Mouse (Mus musculus): ENCODE data around the gene Mark3. TPM values are rescaled to one million over a fixed set of nuclear protein-coding genes. Genes with fewer than 3 reads are reported as not detected.
A peak's percentile ranks its signal among the peaks of the same experiment; 100 is the strongest.

Mark3 gene
- polyA plus RNA-seq, 1 experiment from 2014 or later, result 47.0 TPM

DNA sequence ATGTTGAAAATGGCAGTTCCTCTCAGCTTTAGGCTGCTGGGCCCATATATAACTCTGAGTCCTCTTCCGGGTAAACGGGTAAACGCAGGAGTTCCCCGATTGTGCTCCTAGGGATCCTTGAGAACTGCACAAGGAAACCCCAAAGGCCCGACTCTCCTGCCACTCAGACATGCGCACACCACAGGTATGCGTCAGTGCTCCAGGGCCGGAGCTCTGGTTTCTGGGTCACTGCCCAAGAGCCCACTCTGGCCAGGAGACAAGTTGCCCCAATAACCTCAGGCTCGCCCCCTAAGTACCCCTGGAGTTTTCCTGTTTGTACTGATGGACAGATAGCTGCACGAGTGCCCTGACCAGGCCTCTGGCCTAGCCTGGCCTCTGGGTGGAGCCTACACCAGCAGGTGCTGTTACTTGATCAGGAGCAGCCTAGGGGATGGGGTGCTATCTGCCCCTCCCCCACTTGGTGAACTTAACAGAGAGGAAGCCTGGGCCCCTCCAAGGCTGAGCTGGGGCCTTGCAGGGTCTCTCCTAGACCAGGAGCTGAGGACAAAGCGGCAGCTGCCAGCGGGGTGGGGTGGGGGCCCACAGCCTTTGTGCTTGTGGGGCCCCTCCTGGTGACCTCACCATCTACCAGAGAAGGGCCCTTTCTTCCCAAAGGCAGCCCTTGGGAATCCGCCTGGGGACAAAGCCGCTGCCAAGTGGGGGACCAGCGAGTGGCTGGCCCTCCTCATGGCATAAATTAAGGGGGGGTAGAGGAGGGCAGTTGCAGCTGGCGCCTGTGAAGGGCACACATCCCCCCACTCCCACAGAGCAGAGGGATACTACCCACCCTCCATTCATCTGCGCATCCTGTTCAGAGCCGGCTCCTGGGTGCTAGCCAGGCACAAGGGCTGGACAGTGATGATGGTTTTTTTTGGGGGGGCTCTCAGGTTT lies 119.3 kb downstream of the Mark3 start:
- Histone ChIP-seq H3K9ac (replicated peaks) (no peak overlapping the region), H3K4me1 (peaks cover 60% of the 10 kb centered on the region), H3K4me2 (peak overlapping the region; percentile 38), H3K9me3 (replicated peaks) (no peaks in the 10 kb centered on the region), H3K36me3 (no peaks in the 10 kb centered on the region), H3K4me3 (replicated peaks) (no peak overlapping the region), H3K27ac (replicated peaks) (peak overlapping the region; percentile 90), H3K27me3 (replicated peaks) (no peaks in the 10 kb centered on the region)
- 8% methylated on average over 18 of the region's 18 CpGs for WGBS
- peak; percentile 74 for ATAC-seq (ENCODE audit: low FRiP score)

DNA sequence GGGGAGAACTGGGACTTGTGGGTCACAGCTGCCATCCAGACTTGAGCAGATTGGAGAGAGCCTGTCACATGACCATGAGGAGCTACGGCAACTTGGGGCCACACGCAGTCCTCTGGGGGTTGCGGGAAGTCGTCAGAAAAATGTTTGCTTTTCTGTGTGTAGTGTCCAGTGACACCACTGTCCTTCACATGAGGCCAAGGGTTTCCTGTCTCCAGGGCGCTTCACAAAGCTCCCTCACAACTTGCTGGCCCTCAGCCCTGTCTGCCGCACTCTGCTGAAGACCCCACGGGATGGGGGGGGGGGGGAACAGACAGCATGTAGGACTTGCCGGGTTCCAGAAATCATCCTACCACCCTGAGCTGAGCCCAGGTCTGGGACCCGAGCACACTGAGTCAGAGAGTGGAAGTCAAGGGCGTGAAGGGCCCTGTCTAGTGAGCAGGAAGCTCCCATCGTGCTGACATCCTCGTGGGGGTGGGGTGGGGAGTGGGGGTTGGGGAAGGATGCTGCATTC lies 120.0 kb downstream of the Mark3 start:
- no peak overlapping the region for H3K4me3 ChIP-seq (replicated peaks)
- no peaks in the 10 kb centered on the region for H3K9me3 ChIP-seq (replicated peaks)
- H3K4me2 ChIP-seq, result peak overlapping the region; percentile 38
- H3K27ac ChIP-seq (replicated peaks), result peak overlapping the region; percentile 90
- H3K27me3 ChIP-seq (replicated peaks), result no peaks in the 10 kb centered on the region
- no peak overlapping the region; the same call in 1 of the 2 replicates for H3K9ac ChIP-seq (replicated peaks)
- 3% methylated on average over 12 of the region's 12 CpGs for WGBS
- H3K4me1 ChIP-seq, result peaks cover 60% of the 10 kb centered on the region
- ATAC-seq (ENCODE audit: low FRiP score), result peak; percentile 69
- H3K36me3 ChIP-seq, result no peaks in the 10 kb centered on the region

DNA sequence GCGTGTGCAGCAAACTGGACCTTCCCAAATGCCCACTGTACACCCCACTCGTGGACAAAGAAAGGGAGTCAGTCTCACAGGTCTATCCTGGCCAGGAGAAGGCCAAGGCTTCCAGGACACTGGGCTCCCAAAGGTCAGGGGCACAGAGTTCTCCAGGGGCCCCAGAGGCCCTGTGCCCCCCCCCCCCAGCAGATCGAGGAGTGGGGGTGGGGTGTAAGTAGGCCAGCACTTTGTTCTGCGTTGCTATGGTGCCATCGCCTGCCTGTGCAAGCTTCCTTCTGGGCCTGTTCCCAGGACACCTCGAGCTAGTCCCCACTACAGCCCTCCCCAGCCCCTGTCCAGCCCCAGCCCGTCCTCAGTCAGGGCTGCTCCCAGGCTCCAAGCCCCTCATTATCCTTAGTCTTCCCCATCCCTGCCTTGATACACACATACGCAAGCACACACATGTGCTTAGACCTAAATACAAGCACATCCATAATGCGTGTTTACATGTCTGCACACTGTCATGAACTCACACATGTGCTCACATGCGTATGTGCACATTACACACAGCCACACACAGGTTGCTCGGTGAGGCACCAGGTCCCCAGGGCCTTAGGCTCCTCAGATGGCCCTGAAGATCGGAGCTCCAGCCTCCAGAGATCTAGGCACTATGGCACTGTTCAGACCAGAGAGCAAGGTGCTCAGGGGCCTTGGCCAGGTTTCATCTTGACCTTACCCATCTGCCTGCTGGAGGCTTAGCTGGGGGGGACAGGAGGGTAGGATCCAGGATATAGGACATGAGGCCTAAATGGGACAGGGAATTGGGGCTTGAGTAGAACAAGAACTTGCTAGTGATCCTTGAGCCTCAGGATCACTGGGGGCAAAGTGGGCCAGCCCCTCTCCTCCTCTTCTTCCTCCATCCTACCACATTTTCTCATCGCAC lies 120.8 kb downstream of the Mark3 start:
- Histone ChIP-seq H3K27ac (replicated peaks) (peak overlapping the region; percentile 90), H3K4me3 (replicated peaks) (no peak overlapping the region), H3K4me2 (peak overlapping the region; percentile 38), H3K9me3 (replicated peaks) (no peaks in the 10 kb centered on the region), H3K4me1 (peaks cover 60% of the 10 kb centered on the region), H3K9ac (replicated peaks) (no peak overlapping the region), H3K36me3 (no peaks in the 10 kb centered on the region), H3K27me3 (replicated peaks) (no peaks in the 10 kb centered on the region)
- ATAC-seq (ENCODE audit: low FRiP score), result peak; percentile 63; the same call in 1 of the 2 replicates
- 28% methylated on average over 13 of the region's 13 CpGs for WGBS

DNA sequence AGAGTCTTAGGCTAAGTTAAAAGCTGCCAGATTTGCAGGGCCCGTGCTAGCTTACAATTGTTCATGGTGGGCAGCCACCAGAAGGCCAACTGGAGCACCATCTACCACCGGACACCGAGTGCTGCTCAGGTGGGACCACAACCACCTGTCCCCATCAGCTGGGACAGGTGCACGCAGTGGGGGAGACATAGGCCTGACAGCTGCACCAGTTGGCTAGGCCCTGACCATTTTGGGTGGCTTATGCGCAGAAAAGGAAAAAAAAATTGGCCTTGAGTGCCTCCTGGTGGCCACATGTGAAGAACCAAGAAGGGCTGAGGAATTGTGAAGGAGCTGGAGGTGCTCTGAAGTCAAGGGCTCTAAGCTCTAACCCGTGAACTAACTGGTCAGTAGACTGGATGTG lies 121.9 kb downstream of the Mark3 start:
- Histone ChIP-seq H3K4me2 (no peak overlapping the region), H3K27me3 (replicated peaks) (no peaks in the 10 kb centered on the region), H3K36me3 (no peaks in the 10 kb centered on the region), H3K4me3 (replicated peaks) (no peak overlapping the region), H3K27ac (replicated peaks) (peak overlapping the region; percentile 90), H3K9me3 (replicated peaks) (no peaks in the 10 kb centered on the region), H3K4me1 (peaks cover 53% of the 10 kb centered on the region), H3K9ac (replicated peaks) (no peak overlapping the region)
- WGBS, result 22% methylated on average over 6 of the region's 6 CpGs
- no peak for ATAC-seq (ENCODE audit: low FRiP score)

DNA sequence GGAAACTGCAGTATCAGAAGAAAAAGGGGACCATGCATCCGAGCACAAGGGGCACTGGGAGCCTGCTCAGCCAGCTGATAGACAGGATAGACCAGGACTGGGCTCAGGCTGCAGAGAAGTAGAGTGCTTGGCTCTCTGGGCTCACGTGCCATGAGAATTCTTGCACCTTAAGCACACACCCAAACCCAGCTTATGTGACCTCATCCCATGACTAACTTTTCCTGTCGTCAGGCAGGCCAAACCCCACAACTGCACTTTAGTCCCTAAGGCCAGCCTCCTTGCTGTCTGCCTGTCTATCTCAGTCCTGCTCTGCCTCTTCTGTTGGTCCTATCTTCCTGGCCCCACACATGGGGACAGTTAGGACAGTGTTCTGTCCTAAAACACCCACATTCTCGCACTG lies 123.4 kb downstream of the Mark3 start:
- H3K27ac ChIP-seq (replicated peaks), result no peak overlapping the region
- peaks cover 38% of the 10 kb centered on the region for H3K4me1 ChIP-seq
- H3K4me2 ChIP-seq, result no peak overlapping the region
- no peak for ATAC-seq (ENCODE audit: low FRiP score)
- no peak overlapping the region for H3K4me3 ChIP-seq (replicated peaks)
- no peaks in the 10 kb centered on the region for H3K9me3 ChIP-seq (replicated peaks)
- no peaks in the 10 kb centered on the region for H3K36me3 ChIP-seq
- H3K9ac ChIP-seq (replicated peaks), result no peak overlapping the region; the same call in 1 of the 2 replicates
- 80% methylated on average over 4 of the region's 4 CpGs for WGBS
- no peaks in the 10 kb centered on the region for H3K27me3 ChIP-seq (replicated peaks)

DNA sequence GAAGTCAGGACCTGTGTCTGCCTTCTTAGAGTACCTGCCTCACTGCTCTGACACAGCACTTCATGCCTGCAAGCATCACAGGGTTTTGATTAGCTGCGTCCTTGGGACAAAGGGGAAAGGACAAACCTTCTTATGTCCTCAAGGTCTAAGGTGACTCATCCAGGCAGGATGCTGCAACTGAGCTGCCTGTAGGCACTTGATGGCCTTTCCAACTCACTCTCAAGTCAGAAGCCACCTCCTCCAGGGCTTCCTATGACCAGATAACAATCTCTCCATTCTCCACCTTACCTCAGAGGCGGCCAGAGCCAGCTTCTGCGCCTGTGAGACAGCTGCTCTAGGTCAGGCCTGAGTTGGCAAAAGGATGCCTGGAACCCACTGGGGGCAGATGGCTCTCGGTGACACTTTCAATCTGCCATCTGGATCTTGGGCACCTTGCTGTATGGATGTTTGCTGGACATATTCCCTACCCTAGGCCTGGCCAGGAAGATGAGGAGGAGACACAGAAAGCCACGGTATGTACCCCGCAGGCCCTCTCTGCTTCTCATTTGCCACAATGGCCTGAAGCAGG lies 124.1 kb downstream of the Mark3 start:
- Histone ChIP-seq H3K27ac (replicated peaks) (no peak overlapping the region), H3K9ac (replicated peaks) (no peak overlapping the region), H3K27me3 (replicated peaks) (no peaks in the 10 kb centered on the region), H3K9me3 (replicated peaks) (no peaks in the 10 kb centered on the region), H3K4me3 (replicated peaks) (no peak overlapping the region), H3K4me2 (no peak overlapping the region), H3K36me3 (no peaks in the 10 kb centered on the region), H3K4me1 (peaks cover 31% of the 10 kb centered on the region)
- no peak for ATAC-seq (ENCODE audit: low FRiP score)
- 78% methylated on average over 6 of the region's 6 CpGs for WGBS

DNA sequence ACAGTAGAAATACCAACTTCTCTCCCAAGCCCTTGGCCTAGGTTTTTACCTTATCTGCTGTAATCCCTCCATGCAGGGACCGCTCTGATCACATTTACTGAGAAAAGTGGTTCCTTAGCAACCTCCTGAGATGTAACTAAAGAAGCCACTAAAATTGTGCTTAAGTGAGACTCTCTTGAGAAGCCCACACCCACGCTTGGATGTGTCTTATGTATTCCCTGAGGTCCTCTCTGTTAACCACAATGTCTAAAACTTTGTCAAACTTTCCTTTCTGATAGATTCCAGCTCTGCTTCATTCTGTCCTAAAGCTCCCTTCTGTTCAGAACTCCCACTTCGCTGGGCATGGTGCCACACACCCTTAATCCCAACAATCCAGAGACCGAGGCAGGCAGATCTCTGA lies 125.2 kb downstream of the Mark3 start:
- WGBS, result 89% methylated on average over 4 of the region's 4 CpGs
- Histone ChIP-seq H3K4me1 (peaks cover 23% of the 10 kb centered on the region), H3K27ac (replicated peaks) (no peak overlapping the region), H3K9ac (replicated peaks) (no peak overlapping the region), H3K36me3 (no peaks in the 10 kb centered on the region), H3K4me2 (no peak overlapping the region), H3K9me3 (replicated peaks) (no peaks in the 10 kb centered on the region), H3K4me3 (replicated peaks) (no peak overlapping the region), H3K27me3 (replicated peaks) (no peaks in the 10 kb centered on the region)
- ATAC-seq (ENCODE audit: low FRiP score), result no peak

DNA sequence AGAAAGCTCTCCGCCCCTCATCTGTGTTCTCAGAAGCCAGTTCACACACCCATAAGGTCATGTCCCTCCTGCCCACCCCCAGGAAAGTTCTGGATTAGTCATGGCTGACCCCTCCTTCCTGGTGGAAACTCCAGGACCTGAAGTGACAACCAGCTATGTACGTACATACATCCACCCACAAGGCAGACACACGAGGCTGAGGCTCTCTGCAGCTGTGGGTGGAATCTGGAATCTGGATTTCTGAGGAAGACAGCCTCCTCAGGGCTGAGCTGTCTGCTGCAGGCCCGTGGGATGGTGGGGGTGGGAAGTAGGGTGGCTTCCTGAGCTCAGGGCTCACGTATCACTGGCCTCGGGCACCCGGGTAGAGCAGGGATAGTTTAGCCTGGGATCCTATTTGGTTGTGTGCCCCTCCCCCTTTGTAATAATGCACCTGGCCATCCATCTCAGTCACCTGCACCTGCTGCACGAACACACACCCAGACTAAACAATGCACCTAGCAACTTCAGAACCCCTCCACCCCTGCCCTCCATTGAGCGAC lies 126.7 kb downstream of the Mark3 start:
- Histone ChIP-seq H3K9me3 (replicated peaks) (no peaks in the 10 kb centered on the region), H3K27me3 (replicated peaks) (no peaks in the 10 kb centered on the region), H3K4me1 (peaks cover 17% of the 10 kb centered on the region), H3K27ac (replicated peaks) (no peak overlapping the region), H3K36me3 (no peaks in the 10 kb centered on the region), H3K4me3 (replicated peaks) (no peak overlapping the region), H3K9ac (replicated peaks) (no peak overlapping the region), H3K4me2 (no peak overlapping the region)
- ATAC-seq (ENCODE audit: low FRiP score), result no peak
- 75% methylated on average over 9 of the region's 9 CpGs for WGBS

DNA sequence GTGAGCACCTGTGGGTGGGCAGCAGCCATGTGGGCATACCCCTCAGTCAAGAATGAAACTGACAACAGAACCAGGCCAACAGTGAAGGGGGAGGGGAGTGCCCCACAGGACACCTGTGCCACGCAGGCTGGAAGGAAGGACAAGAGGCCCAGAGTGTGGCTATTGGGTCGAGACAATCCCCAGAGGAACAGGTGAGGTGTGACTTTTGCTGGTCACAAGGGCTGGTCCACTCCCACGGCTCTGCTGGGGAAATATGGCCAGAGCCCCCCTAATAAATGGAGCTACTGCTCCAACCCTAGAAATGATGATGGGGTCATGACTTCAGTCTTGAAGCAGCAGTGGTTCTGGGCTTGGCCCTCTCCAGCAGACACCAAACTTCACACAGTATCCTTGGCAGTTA lies 129.0 kb downstream of the Mark3 start:
- H3K9me3 ChIP-seq (replicated peaks), result no peaks in the 10 kb centered on the region
- no peak overlapping the region for H3K4me3 ChIP-seq (replicated peaks)
- peaks cover 8% of the 10 kb centered on the region for H3K36me3 ChIP-seq
- no peak overlapping the region for H3K9ac ChIP-seq (replicated peaks)
- H3K27me3 ChIP-seq (replicated peaks), result no peaks in the 10 kb centered on the region
- ATAC-seq (ENCODE audit: low FRiP score), result no peak
- H3K4me1 ChIP-seq, result peaks cover 12% of the 10 kb centered on the region
- 86% methylated on average over 3 of the region's 3 CpGs for WGBS
- no peak overlapping the region for H3K27ac ChIP-seq (replicated peaks)
- no peak overlapping the region for H3K4me2 ChIP-seq

DNA sequence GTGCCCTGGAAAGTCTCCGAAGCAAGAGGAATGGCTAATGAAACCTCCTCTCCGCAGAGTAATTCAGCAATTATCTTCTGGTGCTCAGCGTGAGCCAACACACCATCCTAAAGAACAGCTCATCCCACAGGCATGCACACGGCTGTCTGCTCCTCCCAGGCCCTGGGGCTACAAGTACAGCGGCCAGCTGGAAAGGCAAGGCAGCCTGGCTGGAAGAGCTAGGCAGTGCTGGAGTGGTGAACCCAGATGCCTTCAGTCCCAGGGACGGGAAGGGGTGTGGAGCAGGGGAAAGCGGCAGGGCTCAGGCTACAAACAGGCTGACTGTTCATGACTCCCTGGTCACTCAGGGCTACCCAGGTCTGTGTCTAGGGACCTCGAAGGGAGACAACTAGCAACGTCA lies 130.3 kb downstream of the Mark3 start:
- Histone ChIP-seq H3K4me2 (no peak overlapping the region), H3K9ac (replicated peaks) (no peak overlapping the region), H3K27me3 (replicated peaks) (no peaks in the 10 kb centered on the region), H3K4me1 (peaks cover 12% of the 10 kb centered on the region), H3K27ac (replicated peaks) (peak overlapping the region; percentile 24), H3K9me3 (replicated peaks) (no peaks in the 10 kb centered on the region), H3K4me3 (replicated peaks) (no peak overlapping the region), H3K36me3 (peaks cover 19% of the 10 kb centered on the region)
- ATAC-seq (ENCODE audit: low FRiP score), result no peak
- WGBS, result 32% methylated on average over 9 of the region's 9 CpGs
